Mouse (Mus musculus): ENCODE measurements around the gene Tmx2. TPM values are rescaled to one million over a fixed set of nuclear protein-coding genes. Genes with fewer than 3 reads are reported as not detected.

The Tmx2 gene
- total RNA-seq, 2 experiments from 2014 or later: 46.6 to 48.5 TPM

- DNase-seq (ENCODE audit: low spot score in 2 of 2): no peak
These were observed 38.1 kb downstream of the Tmx2 start for GRCm38 (mm10) chr2:84640833-84641232.

- no peak for DNase-seq (ENCODE audit: low spot score in 2 of 2)
These were observed 40.3 kb downstream of the Tmx2 start for GRCm38 (mm10) chr2:84638428-84639220.

GRCm38 (mm10) chr2:84637452-84638165 is 41.3 kb downstream of the Tmx2 start:
- peak in 1 of 2 experiments; percentile 44 for DNase-seq (ENCODE audit: low spot score in 2 of 2)

GRCm38 (mm10) chr2:84636231-84636741 is 42.7 kb downstream of the Tmx2 start:
- DNase-seq (ENCODE audit: low spot score in 2 of 2): no peak

GRCm38 (mm10) chr2:84635611-84636010 is 43.3 kb downstream of the Tmx2 start:
- DNase-seq (ENCODE audit: low spot score in 2 of 2): peak; percentile 55 to 86

GRCm38 (mm10) chr2:84634934-84635482 is 43.9 kb downstream of the Tmx2 start:
- peak in 1 of 2 experiments; percentile 10 for DNase-seq (ENCODE audit: low spot score in 2 of 2)

- no peak for DNase-seq (ENCODE audit: low spot score in 2 of 2)
These were observed 44.9 kb downstream of the Tmx2 start for GRCm38 (mm10) chr2:84634006-84634405.

GRCm38 (mm10) chr2:84632999-84633398 is 45.9 kb downstream of the Tmx2 start:
- DNase-seq (ENCODE audit: low spot score in 2 of 2): no peak

- no peak for DNase-seq (ENCODE audit: low spot score in 2 of 2)
These were observed 46.9 kb downstream of the Tmx2 start for GRCm38 (mm10) chr2:84632001-84632400.

GRCm38 (mm10) chr2:84627036-84627435 is 51.9 kb downstream of the Tmx2 start:
- no peak for DNase-seq (ENCODE audit: low spot score in 2 of 2)

- no peak for DNase-seq (ENCODE audit: low spot score in 2 of 2)
These were observed 52.5 kb downstream of the Tmx2 start for GRCm38 (mm10) chr2:84626366-84626975.

GRCm38 (mm10) chr2:84624201-84624600 is 54.7 kb downstream of the Tmx2 start:
- no peak for DNase-seq (ENCODE audit: low spot score in 2 of 2)

- no peak for DNase-seq (ENCODE audit: low spot score in 2 of 2)
These were observed 55.4 kb downstream of the Tmx2 start for GRCm38 (mm10) chr2:84623428-84624119.

GRCm38 (mm10) chr2:84622668-84623067 is 56.3 kb downstream of the Tmx2 start:
- DNase-seq (ENCODE audit: low spot score in 2 of 2): no peak

Other genes starting within 250 kb of the Tmx2 start
- 10 to 100 TPM; 18.4 to 19.9 TPM for gene Tfpi, start 202.4 kb downstream of the Tmx2 start, total RNA-seq (2021)
- gene Ctnnd1, start 28.4 kb downstream of the Tmx2 start, total RNA-seq (2021): 10 to 100 TPM; 89.3 to 97.3 TPM
- gene Btbd18, start 20.1 kb downstream of the Tmx2 start, total RNA-seq (2021): under 1 TPM in 1 of 2 experiments, not detected in 1; 0.08 TPM
- gene Selenoh, start 8.4 kb downstream of the Tmx2 start, total RNA-seq (2021): 10 to 100 TPM; 32.2 to 49.9 TPM
- gene Gm28635, start 1.1 kb downstream of the Tmx2 start, total RNA-seq (2021): under 1 TPM; 0.08 to 0.76 TPM
- gene Med19, start 738 bp downstream of the Tmx2 start, total RNA-seq (2021): 10 to 100 TPM; 17.8 to 19.3 TPM
- 10 to 100 TPM; 45.1 to 50.9 TPM for gene Zdhhc5, start 36.0 kb upstream of the Tmx2 start, total RNA-seq (2021)
- 1 to 10 TPM; 6.8 to 8.6 TPM for gene Clp1, start 48.2 kb upstream of the Tmx2 start, total RNA-seq (2021)
- gene Ypel4, start 54.9 kb upstream of the Tmx2 start, total RNA-seq (2021): under 1 TPM; 0.74 to 0.78 TPM
- gene Gm19426, start 64.5 kb upstream of the Tmx2 start, total RNA-seq (2021): 1 to 10 TPM; 4.0 to 6.3 TPM
- gene Serping1, start 96.3 kb upstream of the Tmx2 start, total RNA-seq (2021): 10 to 100 TPM; 67.9 to 78.7 TPM
- gene Ube2l6, start 119.7 kb upstream of the Tmx2 start, total RNA-seq (2021): 10 to 100 TPM; 10.7 to 11.4 TPM
- gene Smtnl1, start 143.5 kb upstream of the Tmx2 start, total RNA-seq (2021): 10 to 100 TPM; 57.0 to 70.9 TPM
- 10 to 100 TPM; 48.9 to 51.4 TPM for gene Timm10, start 147.9 kb upstream of the Tmx2 start, total RNA-seq (2021)
- gene Slc43a1, start 159.7 kb upstream of the Tmx2 start, total RNA-seq (2021): 1 to 10 TPM; 5.6 to 7.8 TPM
- gene Rtn4rl2, start 207.6 kb upstream of the Tmx2 start, total RNA-seq (2021): under 1 TPM; 0.37 to 0.80 TPM

All from gastrocnemius, postnatal 4 days (tissue).